Mouse (Mus musculus) heart, embryonic 14.5 days (tissue): ENCODE measurements around the gene Prkg1. TPM values are rescaled to one million over a fixed set of nuclear protein-coding genes. Genes with fewer than 3 reads are reported as not detected.

ENCODE experiments used
- ATAC-seq: fragments of 200-750 bp; cut with Nextera tagmentation; 2 replicates; pipeline ENCODE4 v1.8.0; 2017; ENCODE audit warnings: low read depth, moderate TSS enrichment; ENCODE audit not compliant: insufficient number of reproducible peaks, insufficient read depth, low FRiP score
- H3K27ac ChIP-seq, 2 experiments: fragments of 200-500 bp in 1 of 2; fragments of 300-500 bp in 1 of 2; sonication (generic) in 1 of 2; replicated peaks in 1 of 2; 2 replicates each; pipeline ENCODE4 v1.5.1; 2012 to 2014; ENCODE audit warnings: low read depth in 2 of 2, low read length in 2 of 2, control low read depth in 1 of 2, mild to moderate bottlenecking in 1 of 2, mixed read lengths in 1 of 2; ENCODE audit not compliant: control insufficient read depth in 1 of 2, insufficient read depth in 1 of 2
- H3K27me3 ChIP-seq: fragments of 300-500 bp; sonication (generic); 2 replicates; pipeline ENCODE4 v1.6.1; 2014; ENCODE audit warnings: mild to moderate bottlenecking, low read length, control low read depth; ENCODE audit not compliant: control insufficient read depth, insufficient read depth
- H3K36me3 ChIP-seq: fragments of 300-500 bp; sonication (generic); 2 replicates; pipeline ENCODE4 v1.6.1; 2014; ENCODE audit warnings: mild to moderate bottlenecking, control low read depth, low read length, mixed read lengths; ENCODE audit not compliant: control insufficient read depth, insufficient read depth
- H3K4me1 ChIP-seq, 2 experiments: fragments of 200-500 bp in 1 of 2; fragments of 300-500 bp in 1 of 2; sonication (generic) in 1 of 2; 2 replicates each; pipeline ENCODE4 v1.6.1; 2012 to 2014; ENCODE audit warnings: low read length in 2 of 2, control low read depth in 1 of 2, mixed read lengths in 1 of 2; ENCODE audit not compliant: control insufficient read depth in 2 of 2, insufficient read depth in 2 of 2
- H3K4me2 ChIP-seq: fragments of 300-500 bp; sonication (generic); 2 replicates; pipeline ENCODE4 v1.6.1; 2014; ENCODE audit warnings: mild to moderate bottlenecking, low read length
- H3K4me3 ChIP-seq, 2 experiments: fragments of 200-500 bp in 1 of 2; fragments of 300-500 bp in 1 of 2; sonication (generic) in 1 of 2; 2 replicates each; pipeline ENCODE4 v1.5.1; 2012 to 2014; ENCODE audit warnings: low read length in 2 of 2, mild to moderate bottlenecking in 2 of 2, control low read depth in 1 of 2, low read depth in 1 of 2, moderate library complexity in 1 of 2; ENCODE audit not compliant: control insufficient read depth in 1 of 2, insufficient read depth in 1 of 2
- H3K9ac ChIP-seq: fragments of 300-500 bp; sonication (generic); 2 replicates; pipeline ENCODE4 v1.6.1; 2014; ENCODE audit warnings: mild to moderate bottlenecking, low read length
- H3K9me3 ChIP-seq: fragments of 300-500 bp; sonication (generic); 2 replicates; pipeline ENCODE4 v1.6.1; 2016; ENCODE audit warnings: low read length, control low read depth; ENCODE audit not compliant: control insufficient read depth
- WGBS: fragments of 180-500 bp; shearing (Covaris S2); extraction: QIAGEN DNeasy Blood & Tissue Kit; methylation state at CpG from one replicate; pipeline ENCODE4 v1.1.7; 2014; 5-methylcytosine and 5-hydroxymethylcytosine counted together
- polyA plus RNA-seq: library from polyadenylated mRNA; unstranded; fragments of >200 nt; fragmentation: Nextera tagmentation; extraction: Ambion mirVana; gene quantifications from 2 replicates; pipeline ENCODE4 v1.2.1, GENCODE M21; 2014

Prkg1 gene
- polyA plus RNA-seq, 1 experiment from 2014 or later = 9.6 TPM

GRCm38 (mm10) chr19:31291231-31291630 lies 473.6 kb downstream of the Prkg1 start:
- H3K36me3 ChIP-seq = no peaks in the 10 kb centered on the region
- WGBS = 76% methylated on average over 2 of the region's 2 CpGs

GRCm38 (mm10) chr19:31284581-31284980 lies 480.3 kb downstream of the Prkg1 start:
- Histone ChIP-seq H3K4me3 (no peak overlapping the region), H3K27me3 (no peaks in the 10 kb centered on the region), H3K27ac (no peak overlapping the region), H3K36me3 (no peaks in the 10 kb centered on the region), H3K9me3 (no peaks in the 10 kb centered on the region), H3K9ac (no peak overlapping the region), H3K4me1 (0 out of 4 replicates have a peak, but pooled peaks cover 0 to 7% of the 10 kb centered on the region in 2 experiments), H3K4me2 (no peak overlapping the region)
- ATAC-seq = no peak
- 23% methylated on average over 3 of the region's 3 CpGs for WGBS

More at GRCm38 (mm10) chr19:31291231-31291630, 473.6 kb downstream of the Prkg1 start:
- Histone ChIP-seq H3K9ac (no peak overlapping the region), H3K4me2 (no peak overlapping the region), H3K4me1 (no peaks in the 10 kb centered on the region), H3K4me3 (no peak overlapping the region), H3K27ac (no peak overlapping the region), H3K27me3 (no peaks in the 10 kb centered on the region), H3K9me3 (no peaks in the 10 kb centered on the region)
- no peak for ATAC-seq

- Histone ChIP-seq H3K36me3 (no peaks in the 10 kb centered on the region), H3K27me3 (no peaks in the 10 kb centered on the region), H3K9ac (no peak overlapping the region), H3K27ac (no peak overlapping the region), H3K4me1 (0 out of 4 replicates have a peak, but pooled peaks cover 0 to 7% of the 10 kb centered on the region in 2 experiments), H3K9me3 (no peaks in the 10 kb centered on the region), H3K4me3 (no peak overlapping the region), H3K4me2 (no peak overlapping the region)
- WGBS = 89% methylated on average over 7 of the region's 7 CpGs
- ATAC-seq = no peak
These were observed 480.7 kb downstream of the Prkg1 start for GRCm38 (mm10) chr19:31284126-31284525.

GRCm38 (mm10) chr19:31283617-31284016 lies 481.2 kb downstream of the Prkg1 start:
- H3K9me3 ChIP-seq = no peaks in the 10 kb centered on the region
- no peak overlapping the region for H3K9ac ChIP-seq
- H3K4me3 ChIP-seq = no peak overlapping the region
- H3K36me3 ChIP-seq = no peaks in the 10 kb centered on the region
- 0 out of 4 replicates have a peak, but pooled peaks cover 0 to 7% of the 10 kb centered on the region in 2 experiments for H3K4me1 ChIP-seq
- WGBS = 80% methylated on average over 2 of the region's 2 CpGs
- H3K4me2 ChIP-seq = no peak overlapping the region
- H3K27ac ChIP-seq = no peak overlapping the region
- ATAC-seq = no peak
- no peaks in the 10 kb centered on the region for H3K27me3 ChIP-seq

GRCm38 (mm10) chr19:31279797-31280486 lies 484.9 kb downstream of the Prkg1 start:
- ATAC-seq = no peak
- Histone ChIP-seq H3K9ac (no peak overlapping the region), H3K27me3 (no peaks in the 10 kb centered on the region), H3K4me2 (no peak overlapping the region), H3K27ac (no peak overlapping the region), H3K9me3 (no peaks in the 10 kb centered on the region), H3K4me1 (0 out of 4 replicates have a peak, but pooled peaks cover 0 to 7% of the 10 kb centered on the region in 2 experiments), H3K36me3 (no peaks in the 10 kb centered on the region), H3K4me3 (no peak overlapping the region)
- WGBS = 78% methylated on average over 7 of the region's 7 CpGs

- H3K4me2 ChIP-seq = no peak overlapping the region
- no peak overlapping the region for H3K9ac ChIP-seq
- no peaks in the 10 kb centered on the region for H3K36me3 ChIP-seq
- H3K27me3 ChIP-seq = no peaks in the 10 kb centered on the region
- ATAC-seq = no peak
- H3K4me1 ChIP-seq = no peaks in the 10 kb centered on the region
- H3K27ac ChIP-seq = no peak overlapping the region
- 95% methylated on average over 1 of the region's 1 CpGs for WGBS
- no peak overlapping the region for H3K4me3 ChIP-seq
- no peaks in the 10 kb centered on the region for H3K9me3 ChIP-seq
These were observed 502.4 kb downstream of the Prkg1 start for GRCm38 (mm10) chr19:31262438-31262837.

GRCm38 (mm10) chr19:31260494-31260893 lies 504.3 kb downstream of the Prkg1 start:
- Histone ChIP-seq H3K4me1 (no peaks in the 10 kb centered on the region), H3K9me3 (no peaks in the 10 kb centered on the region), H3K9ac (no peak overlapping the region), H3K27me3 (no peaks in the 10 kb centered on the region), H3K36me3 (no peaks in the 10 kb centered on the region), H3K4me3 (no peak overlapping the region), H3K27ac (no peak overlapping the region), H3K4me2 (no peak overlapping the region)
- no peak for ATAC-seq

GRCm38 (mm10) chr19:31255780-31256179 lies 509.1 kb downstream of the Prkg1 start:
- no peaks in the 10 kb centered on the region for H3K9me3 ChIP-seq
- no peak overlapping the region for H3K4me3 ChIP-seq
- H3K27ac ChIP-seq = no peak overlapping the region
- no peaks in the 10 kb centered on the region for H3K4me1 ChIP-seq
- H3K9ac ChIP-seq = no peak overlapping the region
- no peak overlapping the region for H3K4me2 ChIP-seq
- no peaks in the 10 kb centered on the region for H3K36me3 ChIP-seq
- 72% methylated on average over 2 of the region's 2 CpGs for WGBS
- H3K27me3 ChIP-seq = no peaks in the 10 kb centered on the region
- ATAC-seq = no peak
